Mouse (Mus musculus): ENCODE measurements at regions not wholly inside any gene's neighbourhood (a gene's known extent, or its start where the extent isn't known, plus 50 kb on each side); places are given as distances from the start of the nearest gene placed in this dataset.

GRCm38 (mm10) chr2:79112076-79112475 is 143.2 kb upstream of the Itga4 start:
- TF ChIP-seq POLR2A (IDR thresholded peaks at IDR 0.05; ENCODE audit: low read depth, low read length) (no peak), CTCF (conservative IDR thresholded peaks at IDR 0.05; ENCODE audit: insufficient read depth, insufficient read length, low read depth, low read length) (no peak)

Data from kidney, adult 2 months (tissue).